Comparison of ENCODE assay signal across 35 mouse cellular contexts in the genomic region with DNA sequence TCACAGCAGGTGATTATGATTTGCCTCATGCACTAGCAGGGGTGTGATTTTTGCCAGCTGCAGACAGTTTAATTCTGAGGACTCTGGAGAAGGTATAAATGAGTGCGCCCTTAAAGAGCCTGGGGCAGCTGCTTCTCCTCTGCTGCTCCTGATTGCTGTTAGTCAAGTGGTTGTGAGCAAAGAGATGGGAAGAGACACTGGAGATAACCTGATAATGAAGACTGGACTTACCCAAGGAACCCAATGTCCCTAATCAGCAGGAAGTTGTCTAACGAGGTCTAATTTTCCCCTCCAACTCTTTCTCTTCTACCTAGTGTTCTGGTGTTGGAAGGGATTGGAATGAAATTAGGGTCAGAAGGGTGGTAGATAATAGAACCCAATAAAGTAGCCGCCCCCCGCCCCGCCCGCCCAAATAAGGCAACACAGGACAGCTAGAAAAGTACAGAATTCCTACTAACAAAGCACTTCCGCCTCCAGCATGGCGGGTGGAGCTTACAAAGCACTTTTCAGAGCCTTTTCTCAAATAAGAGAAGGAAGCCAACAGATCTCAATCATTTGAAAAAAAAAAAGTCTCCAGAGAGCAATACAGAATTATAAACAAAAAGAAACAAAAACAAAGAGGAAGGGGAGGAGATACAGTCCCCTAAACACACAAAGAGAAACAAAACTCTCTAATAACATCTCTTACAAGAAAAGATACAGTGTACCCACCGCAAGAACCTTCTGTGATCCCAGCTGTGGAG. TPM values are rescaled to one million over a fixed set of nuclear protein-coding genes. Genes with fewer than 3 reads are reported as not detected.
"Had no signal": no experiment of that assay in that cellular context is flagged by ENCODE, and none has a peak within 500 bp of the region (broad histone marks: within the 10 kb centered on the region; RNA-seq: fewer than 3 reads in every experiment).

No protein-coding gene starts in this region.

- H3K4me1 ChIP-seq: limb, embryonic 12.5 days had no signal

- H3K27ac ChIP-seq: limb, embryonic 10.5 days; limb, embryonic 12.5 days; limb, embryonic 13.5 days; limb, embryonic 15.5 days; liver, embryonic 12.5 days; liver, embryonic 13.5 days; liver, embryonic 14.5 days; liver, embryonic 15.5 days; lung, embryonic 15.5 days; macrophage; midbrain, embryonic 10.5 days; midbrain, embryonic 12.5 days; midbrain, embryonic 13.5 days; midbrain, embryonic 15.5 days had no signal

- H3K4me3 ChIP-seq: limb, embryonic 10.5 days; limb, embryonic 12.5 days; limb, embryonic 13.5 days; limb, embryonic 15.5 days; liver, embryonic 12.5 days; liver, embryonic 13.5 days; liver, embryonic 15.5 days; lung, embryonic 15.5 days; megakaryocyte, embryonic 14.5 days; midbrain, embryonic 10.5 days; midbrain, embryonic 12.5 days; midbrain, embryonic 13.5 days; midbrain, embryonic 15.5 days; myocyte had no signal

- H3K9me3 ChIP-seq: limb, embryonic 10.5 days; limb, embryonic 12.5 days; limb, embryonic 15.5 days; liver, embryonic 13.5 days; liver, embryonic 15.5 days; lung, embryonic 15.5 days; megakaryocyte, embryonic 14.5 days; midbrain, embryonic 12.5 days; midbrain, embryonic 13.5 days; midbrain, embryonic 15.5 days had no signal

- H3K4me2 ChIP-seq: limb, embryonic 12.5 days; limb, embryonic 13.5 days; limb, embryonic 15.5 days; liver, embryonic 11.5 days; liver, embryonic 12.5 days; liver, embryonic 13.5 days; liver, embryonic 15.5 days; lung, embryonic 14.5 days; lung, embryonic 15.5 days; midbrain, embryonic 11.5 days; midbrain, embryonic 12.5 days; midbrain, embryonic 13.5 days; midbrain, embryonic 15.5 days had no signal

- ATAC-seq: liver, embryonic 12.5 days; liver, postnatal 0 days; lung, postnatal 0 days; midbrain, embryonic 13.5 days; midbrain, embryonic 15.5 days; midbrain, embryonic 16.5 days had no signal

- H3K36me3 ChIP-seq: limb, embryonic 10.5 days; limb, embryonic 12.5 days; limb, embryonic 13.5 days; limb, embryonic 15.5 days; liver, embryonic 12.5 days; liver, embryonic 13.5 days; liver, embryonic 15.5 days; lung, embryonic 15.5 days; midbrain, embryonic 12.5 days; midbrain, embryonic 13.5 days; midbrain, embryonic 15.5 days had no signal

- DNase-seq: left cerebral cortex, postnatal 4 days; liver; liver, embryonic 13.5 days; liver, postnatal 0 days; lung, adult 18-20 months; lung, adult 2 months; lung, postnatal 10 days; lung, postnatal 14 days; lung, postnatal 36 days; lung, postnatal 4 days; midbrain, embryonic 14.5 days had no signal

- H3K27me3 ChIP-seq: limb, embryonic 12.5 days; limb, embryonic 13.5 days; limb, embryonic 15.5 days; midbrain, embryonic 12.5 days; midbrain, embryonic 13.5 days; midbrain, embryonic 15.5 days had no signal

- H3K9ac ChIP-seq: limb, embryonic 12.5 days; limb, embryonic 13.5 days; limb, embryonic 15.5 days; liver, embryonic 12.5 days; liver, embryonic 13.5 days; liver, embryonic 14.5 days; liver, embryonic 15.5 days; liver, postnatal 0 days; lung, embryonic 14.5 days; lung, embryonic 15.5 days; midbrain, embryonic 12.5 days; midbrain, embryonic 13.5 days; midbrain, embryonic 15.5 days had no signal

RNA-seq across cellular contexts. Expression of a gene that starts 39.6 kb away (rescaled TPM):
- total RNA-seq: megakaryocyte progenitor cell, adult 5-6 weeks; megakaryocyte, adult 5-6 weeks; megakaryocyte-erythroid progenitor cell, adult 5-6 weeks; monocyte, adult 5-6 weeks had no signal
- polyA plus RNA-seq: macrophage; midbrain, embryonic 11.5 days had no signal
